Mouse (Mus musculus) heart, postnatal 36 days (tissue): ENCODE data around the gene Prrt3. TPM values are rescaled to one million over a fixed set of nuclear protein-coding genes. Genes with fewer than 3 reads are reported as not detected.

ENCODE experiments used
- DNase-seq, 2 experiments: peaks; one replicate each; pipeline ENCODE4 v3.0.0; 2021 to 2022
- intact Hi-C: fragments of 180-260 bp; cut with DNase I; formaldehyde crosslinking; loops from one replicate; pipeline ENCODE4 v1.15.1; 2025
- microRNA-seq, 2 experiments: library from miRNA; unstranded; fragments of <30 nt; microRNA quantifications; one replicate each; pipeline ENCODE4 v1.2.0; 2021; ENCODE audit warnings: borderline number of aligned reads in 2 of 2
- total RNA-seq, 2 experiments: library from RNA; stranded (reverse); gene quantifications; 2 replicates each; pipeline ENCODE4 v1.2.3; 2021

The Prrt3 gene
- total RNA-seq, 2 experiments from 2014 or later = not detected

DNA sequence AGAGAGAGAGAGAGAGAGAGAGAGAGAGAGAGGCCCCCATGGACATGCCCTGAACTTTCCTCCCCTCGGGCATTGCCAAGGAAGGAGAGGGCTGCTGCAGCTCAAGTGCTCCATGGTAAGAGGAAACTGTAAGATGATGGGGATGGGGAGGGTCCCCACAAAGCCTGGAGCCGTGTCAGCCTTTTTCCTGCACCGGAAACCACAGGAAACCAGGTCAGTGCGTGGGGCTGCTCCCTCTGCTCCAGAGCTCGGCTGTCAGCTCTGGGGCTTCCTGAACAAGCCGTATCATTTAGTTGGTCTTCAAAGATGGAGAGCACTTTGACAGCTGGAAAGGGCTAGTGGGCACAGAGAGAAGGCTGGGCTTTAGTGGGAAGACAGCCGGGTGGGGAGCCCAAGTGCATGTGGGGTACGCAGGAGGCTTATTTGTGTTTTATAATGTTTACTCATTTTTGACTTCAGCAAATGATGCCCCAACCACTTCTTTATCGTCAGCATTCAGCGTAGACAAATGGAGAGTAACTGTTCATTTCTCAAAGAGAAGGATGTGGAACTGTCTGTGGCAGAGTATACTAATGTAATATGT is 43.7 kb downstream of the Prrt3 start, which contains the start of gene Il17re:
Gene Il17re (plus strand): TSS at position 533 of the 583 bp plus-strand sequence.
- DNase-seq = no peak
- intact Hi-C loops = no loop called here

DNA sequence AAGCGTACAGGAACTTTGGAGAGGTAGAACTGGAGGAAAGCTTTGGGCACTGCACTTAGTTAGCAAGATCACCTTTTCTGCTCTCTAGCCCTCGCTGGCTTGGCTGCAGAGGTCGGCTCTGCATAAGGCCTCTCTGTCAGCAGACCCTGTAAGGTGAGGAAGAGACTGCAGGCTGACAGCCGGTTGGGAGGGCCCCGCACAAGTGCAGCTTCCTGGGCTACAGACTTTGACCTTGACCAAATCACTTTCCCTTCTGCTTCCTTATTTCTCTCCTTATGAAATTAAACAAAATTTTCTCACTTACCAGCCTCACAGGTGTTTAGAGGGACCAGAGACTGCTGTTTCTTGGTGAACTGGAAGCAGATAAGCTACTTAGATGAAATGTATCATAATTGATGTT is 46.7 kb downstream of the Prrt3 start:
- DNase-seq = no peak
- intact Hi-C loops = no loop called here

- intact Hi-C loops = no loop called here
- DNase-seq = no peak
Observed at GRCm38 (mm10) chr6:113451839-113452238, 49.9 kb downstream of the Prrt3 start.

GRCm38 (mm10) chr6:113447639-113448038 is 54.1 kb downstream of the Prrt3 start:
- intact Hi-C loops = no loop called here
- no peak for DNase-seq

GRCm38 (mm10) chr6:113444207-113444965 is 57.3 kb downstream of the Prrt3 start:
- DNase-seq = no peak
- intact Hi-C loops = no loop called here

Small RNAs within 50 kb of the gene (microRNA-seq; reads per million reads assigned to microRNA genes)
- 0 reads per million in 2 experiments for gene Gm23365

Other genes with a start within 250 kb of the Prrt3 start
- under 1 TPM in 1 of 2 experiments, not detected in 1; 0.24 TPM for gene Cpne9, start 219.6 kb downstream of the Prrt3 start, total RNA-seq
- gene Brpf1, start 194.8 kb downstream of the Prrt3 start, total RNA-seq = 10 to 100 TPM; 14.0 to 16.7 TPM
- 1 to 10 TPM; 4.7 to 7.4 TPM for gene Ogg1, start 175.0 kb downstream of the Prrt3 start, total RNA-seq
- gene Camk1, start 157.9 kb downstream of the Prrt3 start, total RNA-seq = 10 to 100 TPM; 65.3 to 78.4 TPM
- gene Tada3, start 124.0 kb downstream of the Prrt3 start, total RNA-seq = 10 to 100 TPM; 23.6 to 24.4 TPM
- 10 to 100 TPM; 69.5 to 73.0 TPM for gene Arpc4, start 123.8 kb downstream of the Prrt3 start, total RNA-seq
- gene Ttll3, start 112.7 kb downstream of the Prrt3 start, total RNA-seq = 1 to 10 TPM in 1 of 2 experiments, under 1 TPM in 1; 0.67 to 1.5 TPM
- 10 to 100 TPM in 1 of 2 experiments, 1 to 10 TPM in 1; 9.9 to 11.6 TPM for gene Rpusd3, start 82.6 kb downstream of the Prrt3 start, total RNA-seq
- gene Cidec, start 66.2 kb downstream of the Prrt3 start, total RNA-seq = 10 to 100 TPM in 1 of 2 experiments, 1 to 10 TPM in 1; 2.5 to 14.0 TPM
- gene Jagn1, start 59.4 kb downstream of the Prrt3 start, total RNA-seq = 10 to 100 TPM; 20.4 to 20.9 TPM
- gene Il17re, start 43.4 kb downstream of the Prrt3 start, total RNA-seq = under 1 TPM; 0.65 to 0.67 TPM
- 1 to 10 TPM; 6.4 to 6.7 TPM for gene Il17rc, start 30.5 kb downstream of the Prrt3 start, total RNA-seq
- gene Creld1, start 18.6 kb downstream of the Prrt3 start, total RNA-seq = 10 to 100 TPM; 45.9 to 57.5 TPM
- 10 to 100 TPM; 57.9 to 61.8 TPM for gene Emc3, start 29.7 kb upstream of the Prrt3 start, total RNA-seq
- under 1 TPM; 0.11 to 0.17 TPM for gene Fancd2, start 29.8 kb upstream of the Prrt3 start, total RNA-seq
- not detected for gene Fancd2os, start 98.8 kb upstream of the Prrt3 start, total RNA-seq
- 10 to 100 TPM; 72.7 to 78.5 TPM for gene Brk1, start 102.8 kb upstream of the Prrt3 start, total RNA-seq
- 10 to 100 TPM; 10.5 to 13.8 TPM for gene Vhl, start 122.0 kb upstream of the Prrt3 start, total RNA-seq
- gene Irak2, start 136.5 kb upstream of the Prrt3 start, total RNA-seq = 10 to 100 TPM in 1 of 2 experiments, 1 to 10 TPM in 1; 7.5 to 10.2 TPM
- gene Tatdn2, start 195.1 kb upstream of the Prrt3 start, total RNA-seq = 10 to 100 TPM; 56.1 to 62.1 TPM
- gene Ghrl, start 217.9 kb upstream of the Prrt3 start, total RNA-seq = not detected
- 10 to 100 TPM; 68.4 to 69.3 TPM for gene Sec13, start 238.8 kb upstream of the Prrt3 start, total RNA-seq